Mouse (Mus musculus) macrophage (primary cell): ENCODE data around the gene Mitf. TPM values are rescaled to one million over a fixed set of nuclear protein-coding genes. Genes with fewer than 3 reads are reported as not detected.

Source experiments
- H3K27ac ChIP-seq: fragments of 350-480 bp; formaldehyde crosslinking; 2 replicates; pipeline ENCODE4 v1.9.0; 2021
- H3K36me3 ChIP-seq: fragments of 350-480 bp; formaldehyde crosslinking; 2 replicates; pipeline ENCODE4 v1.9.0; 2021; ENCODE audit errors: inconsistent target
- H3K4me3 ChIP-seq: fragments of 350-480 bp; formaldehyde crosslinking; 2 replicates; pipeline ENCODE4 v1.9.0; 2021; ENCODE audit errors: inconsistent target
- H3K79me2 ChIP-seq: fragments of 350-480 bp; formaldehyde crosslinking; 2 replicates; pipeline ENCODE4 v1.9.0; 2021; ENCODE audit errors: inconsistent target
- WGBS: methylation state at CpG from one replicate; pipeline ENCODE4 v1.1.7; 2026; ENCODE audit warnings: inconsistent platforms; ENCODE audit not compliant: missing documents; 5-methylcytosine and 5-hydroxymethylcytosine counted together
- polyA plus RNA-seq: library from polyadenylated mRNA; stranded (reverse); fragments of 250-400 nt; gene quantifications from 3 replicates; pipeline ENCODE4 v1.2.4, GENCODE M21; 2018; ENCODE audit warnings: inconsistent platforms

The Mitf gene
- polyA plus RNA-seq, 1 experiment from 2014 or later: 41.8 TPM

- Histone ChIP-seq H3K79me2 (no peaks in the 10 kb centered on the region), H3K27ac (no peak overlapping the region), H3K4me3 (no peak overlapping the region), H3K36me3 (no peaks in the 10 kb centered on the region)
- WGBS: 84% methylated on average over 2 of the region's 2 CpGs
These were observed 6.2 kb upstream of the Mitf start for GRCm38 (mm10) chr6:97800615-97801014.

- Histone ChIP-seq H3K27ac (peak overlapping the region; percentile 50), H3K36me3 (no peaks in the 10 kb centered on the region), H3K4me3 (peak overlapping the region; percentile 100), H3K79me2 (peaks cover 41% of the 10 kb centered on the region)
- WGBS: 41% methylated on average over 5 of the region's 5 CpGs
These were observed 801 bp upstream of the Mitf start for GRCm38 (mm10) chr6:97806051-97806450.

- H3K36me3 ChIP-seq: no peaks in the 10 kb centered on the region
- no peak overlapping the region for H3K4me3 ChIP-seq
- peaks cover 81% of the 10 kb centered on the region for H3K79me2 ChIP-seq
- WGBS: 8% methylated on average over 4 of the region's 4 CpGs
- peak overlapping the region; percentile 94 for H3K27ac ChIP-seq
These were observed 7.3 kb downstream of the Mitf start for GRCm38 (mm10) chr6:97814191-97814590.

- 0% methylated on average over 1 of the region's 1 CpGs for WGBS
- Histone ChIP-seq H3K36me3 (no peaks in the 10 kb centered on the region), H3K27ac (peak overlapping the region; percentile 94), H3K79me2 (peaks cover 70% of the 10 kb centered on the region), H3K4me3 (no peak overlapping the region)
These were observed 8.9 kb downstream of the Mitf start for GRCm38 (mm10) chr6:97815723-97816122.

- H3K36me3 ChIP-seq: no peaks in the 10 kb centered on the region
- no peak overlapping the region for H3K4me3 ChIP-seq
- H3K79me2 ChIP-seq: peaks cover 66% of the 10 kb centered on the region
- WGBS: 100% methylated on average over 1 of the region's 1 CpGs
- peak overlapping the region; percentile 94 for H3K27ac ChIP-seq
These were observed 10.0 kb downstream of the Mitf start for GRCm38 (mm10) chr6:97816806-97817205.

GRCm38 (mm10) chr6:97818128-97818527 is 11.3 kb downstream of the Mitf start:
- peak overlapping the region; percentile 94 for H3K27ac ChIP-seq
- WGBS: 6% methylated on average over 6 of the region's 6 CpGs
- H3K4me3 ChIP-seq: no peak overlapping the region
- H3K79me2 ChIP-seq: peaks cover 77% of the 10 kb centered on the region
- 0 out of 2 replicates have a peak, but pooled peaks cover 3% of the 10 kb centered on the region for H3K36me3 ChIP-seq

GRCm38 (mm10) chr6:97818948-97819347 is 12.1 kb downstream of the Mitf start:
- peak overlapping the region; percentile 94 for H3K27ac ChIP-seq
- WGBS: 69% methylated on average over 5 of the region's 5 CpGs
- peaks cover 85% of the 10 kb centered on the region for H3K79me2 ChIP-seq

GRCm38 (mm10) chr6:97820505-97820904 is 13.7 kb downstream of the Mitf start:
- Histone ChIP-seq H3K36me3 (0 out of 2 replicates have a peak, but pooled peaks cover 3% of the 10 kb centered on the region), H3K27ac (peak overlapping the region; percentile 94), H3K4me3 (no peak overlapping the region), H3K79me2 (peaks cover 85% of the 10 kb centered on the region)
- WGBS: 9% methylated on average over 8 of the region's 8 CpGs

More at GRCm38 (mm10) chr6:97818948-97819347, 12.1 kb downstream of the Mitf start:
- 0 out of 2 replicates have a peak, but pooled peaks cover 3% of the 10 kb centered on the region for H3K36me3 ChIP-seq
- H3K4me3 ChIP-seq: no peak overlapping the region

GRCm38 (mm10) chr6:97821811-97822210 is 15.0 kb downstream of the Mitf start:
- Histone ChIP-seq H3K36me3 (0 out of 2 replicates have a peak, but pooled peaks cover 3% of the 10 kb centered on the region), H3K27ac (peak overlapping the region; percentile 94), H3K4me3 (no peak overlapping the region), H3K79me2 (peaks cover 79% of the 10 kb centered on the region)
- 67% methylated on average over 7 of the region's 7 CpGs for WGBS

- peaks cover 11% of the 10 kb centered on the region; the same call in 1 of the 2 replicates for H3K36me3 ChIP-seq
- peaks cover 82% of the 10 kb centered on the region for H3K79me2 ChIP-seq
- 75% methylated on average over 7 of the region's 7 CpGs for WGBS
- peak overlapping the region; percentile 99 for H3K27ac ChIP-seq
- no peak overlapping the region for H3K4me3 ChIP-seq
These were observed 19.9 kb downstream of the Mitf start for GRCm38 (mm10) chr6:97826642-97827275.

- Histone ChIP-seq H3K27ac (peak overlapping the region; percentile 99), H3K36me3 (peaks cover 12% of the 10 kb centered on the region; the same call in 1 of the 2 replicates), H3K79me2 (peaks cover 82% of the 10 kb centered on the region), H3K4me3 (no peak overlapping the region)
- 100% methylated on average over 3 of the region's 3 CpGs for WGBS
These were observed 21.2 kb downstream of the Mitf start for GRCm38 (mm10) chr6:97828021-97828420.

GRCm38 (mm10) chr6:97828822-97829719 is 22.2 kb downstream of the Mitf start:
- peak overlapping the region; percentile 12; the same call in 1 of the 2 replicates for H3K4me3 ChIP-seq
- 18% methylated on average over 12 of the region's 13 CpGs for WGBS
- peaks cover 12% of the 10 kb centered on the region; the same call in 1 of the 2 replicates for H3K36me3 ChIP-seq
- H3K79me2 ChIP-seq: peaks cover 82% of the 10 kb centered on the region
- peak overlapping the region; percentile 99 for H3K27ac ChIP-seq

- H3K79me2 ChIP-seq: peaks cover 86% of the 10 kb centered on the region
- H3K27ac ChIP-seq: no peak overlapping the region
- no peak overlapping the region for H3K4me3 ChIP-seq
- WGBS: 92% methylated on average over 4 of the region's 4 CpGs
- H3K36me3 ChIP-seq: peaks cover 10% of the 10 kb centered on the region; the same call in 1 of the 2 replicates
These were observed 25.6 kb downstream of the Mitf start for GRCm38 (mm10) chr6:97832501-97832900.

- WGBS: 91% methylated on average over 5 of the region's 7 CpGs
- Histone ChIP-seq H3K4me3 (no peak overlapping the region), H3K79me2 (peaks cover 99% of the 10 kb centered on the region), H3K36me3 (peaks cover 4% of the 10 kb centered on the region; the same call in 1 of the 2 replicates), H3K27ac (no peak overlapping the region)
These were observed 29.3 kb downstream of the Mitf start for GRCm38 (mm10) chr6:97836176-97836575.

- H3K36me3 ChIP-seq: peaks cover 6% of the 10 kb centered on the region; the same call in 1 of the 2 replicates
- no peak overlapping the region for H3K4me3 ChIP-seq
These were observed 30.9 kb downstream of the Mitf start for GRCm38 (mm10) chr6:97837711-97838110.

More at GRCm38 (mm10) chr6:97837711-97838110, 30.9 kb downstream of the Mitf start:
- H3K27ac ChIP-seq: no peak overlapping the region
- peaks cover 99% of the 10 kb centered on the region for H3K79me2 ChIP-seq
